Mouse (Mus musculus) lung, embryonic 15.5 days (tissue): ENCODE data around the gene Aox1. TPM values are rescaled to one million over a fixed set of nuclear protein-coding genes. Genes with fewer than 3 reads are reported as not detected.
A peak's percentile ranks its signal among the peaks of the same experiment; 100 is the strongest.
"Not testable (repeated sequence)": the region's sequence is repeated elsewhere in the genome, so short reads cannot be mapped to it uniquely, and the experiment has no call there.

Experiments used
- ATAC-seq: fragments of 200-750 bp; cut with Nextera tagmentation; 2 replicates; pipeline ENCODE4 v1.8.0; 2017; ENCODE audit warnings: moderate number of reproducible peaks, borderline replicate concordance; ENCODE audit not compliant: low FRiP score, low TSS enrichment; ENCODE audit errors: extremely low read depth
- H3K27ac ChIP-seq: fragments of 300-500 bp; sonication (generic); 2 replicates; pipeline ENCODE4 v1.5.1; 2015; ENCODE audit warnings: moderate library complexity, mild to moderate bottlenecking, inconsistent platforms
- H3K27me3 ChIP-seq: fragments of 300-500 bp; sonication (generic); 2 replicates; pipeline ENCODE4 v1.6.1; 2015; ENCODE audit warnings: inconsistent platforms
- H3K36me3 ChIP-seq: fragments of 300-500 bp; sonication (generic); 2 replicates; pipeline ENCODE4 v1.6.1; 2015; ENCODE audit warnings: inconsistent platforms
- H3K4me1 ChIP-seq: fragments of 300-500 bp; sonication (generic); 2 replicates; pipeline ENCODE4 v1.6.1; 2015; ENCODE audit warnings: inconsistent platforms
- H3K4me2 ChIP-seq: fragments of 300-500 bp; sonication (generic); 2 replicates; pipeline ENCODE4 v1.6.1; 2015; ENCODE audit warnings: inconsistent platforms, mild to moderate bottlenecking, moderate library complexity
- H3K4me3 ChIP-seq: fragments of 300-500 bp; sonication (generic); 2 replicates; pipeline ENCODE4 v1.5.1; 2015; ENCODE audit warnings: mild to moderate bottlenecking, inconsistent platforms
- H3K9ac ChIP-seq: fragments of 300-500 bp; sonication (generic); 2 replicates; pipeline ENCODE4 v1.6.1; 2015; ENCODE audit warnings: inconsistent platforms
- H3K9me3 ChIP-seq: fragments of 300-500 bp; sonication (generic); 2 replicates; pipeline ENCODE4 v1.6.1; 2016; ENCODE audit warnings: inconsistent platforms
- WGBS: fragments of 180-500 bp; shearing (Covaris S2); methylation state at CpG from one replicate; pipeline ENCODE4 v1.1.7; 2015; 5-methylcytosine and 5-hydroxymethylcytosine counted together
- polyA plus RNA-seq: library from polyadenylated mRNA; unstranded; fragments of >200 nt; fragmentation: Nextera tagmentation; extraction: Ambion mirVana; gene quantifications from 2 replicates; pipeline ENCODE4 v1.2.1, GENCODE M21; 2015

Aox1 gene
- polyA plus RNA-seq, 1 experiment from 2014 or later, result 0.77 TPM

- H3K4me1 ChIP-seq, H3K36me3 ChIP-seq, H3K4me2 ChIP-seq, H3K27me3 ChIP-seq, H3K27ac ChIP-seq, ATAC-seq, H3K9ac ChIP-seq, H3K4me3 ChIP-seq, H3K9me3 ChIP-seq: not testable (repeated sequence)
- WGBS, result 90% methylated on average over 9 of the region's 9 CpGs
These were observed 7.6 kb downstream of the Aox1 start for GRCm38 (mm10) chr1:58037306-58037705.

- no peak overlapping the region for H3K4me2 ChIP-seq
- no peaks in the 10 kb centered on the region for H3K27me3 ChIP-seq
- H3K27ac ChIP-seq, result no peak overlapping the region
- 58% methylated on average over 3 of the region's 3 CpGs for WGBS
- H3K4me1 ChIP-seq, result no peaks in the 10 kb centered on the region
- no peaks in the 10 kb centered on the region for H3K9me3 ChIP-seq
- no peak overlapping the region for H3K4me3 ChIP-seq
- no peak for ATAC-seq
- no peaks in the 10 kb centered on the region for H3K36me3 ChIP-seq
- H3K9ac ChIP-seq, result no peak overlapping the region
These were observed 15.3 kb downstream of the Aox1 start for GRCm38 (mm10) chr1:58045076-58045475.

GRCm38 (mm10) chr1:58045546-58045945, 15.8 kb downstream of the Aox1 start:
- H3K27me3 ChIP-seq, result no peaks in the 10 kb centered on the region
- H3K4me3 ChIP-seq, result no peak overlapping the region
- no peak overlapping the region for H3K9ac ChIP-seq
- no peak for ATAC-seq
- no peak overlapping the region for H3K27ac ChIP-seq
- no peaks in the 10 kb centered on the region for H3K36me3 ChIP-seq
- no peaks in the 10 kb centered on the region for H3K4me1 ChIP-seq
- no peaks in the 10 kb centered on the region for H3K9me3 ChIP-seq
- 62% methylated on average over 5 of the region's 5 CpGs for WGBS
- no peak overlapping the region for H3K4me2 ChIP-seq

GRCm38 (mm10) chr1:58046721-58047290, 17.1 kb downstream of the Aox1 start:
- Histone ChIP-seq H3K9ac (no peak overlapping the region), H3K4me2 (no peak overlapping the region), H3K9me3 (no peaks in the 10 kb centered on the region), H3K36me3 (no peaks in the 10 kb centered on the region), H3K4me1 (no peaks in the 10 kb centered on the region), H3K27ac (no peak overlapping the region), H3K4me3 (no peak overlapping the region), H3K27me3 (no peaks in the 10 kb centered on the region)
- 55% methylated on average over 3 of the region's 3 CpGs for WGBS
- no peak for ATAC-seq

GRCm38 (mm10) chr1:58049126-58049525, 19.4 kb downstream of the Aox1 start:
- WGBS, result 82% methylated on average over 5 of the region's 5 CpGs
- H3K4me3 ChIP-seq, result no peak overlapping the region
- ATAC-seq, result no peak
- H3K9ac ChIP-seq, result no peak overlapping the region
- no peak overlapping the region for H3K27ac ChIP-seq
- H3K4me1 ChIP-seq, result peaks cover 6% of the 10 kb centered on the region; the same call in 1 of the 2 replicates
- no peaks in the 10 kb centered on the region for H3K9me3 ChIP-seq
- H3K36me3 ChIP-seq, result no peaks in the 10 kb centered on the region
- H3K4me2 ChIP-seq, result no peak overlapping the region
- no peaks in the 10 kb centered on the region for H3K27me3 ChIP-seq

GRCm38 (mm10) chr1:58055598-58055997, 25.9 kb downstream of the Aox1 start:
- peaks cover 37% of the 10 kb centered on the region for H3K4me1 ChIP-seq
- H3K4me2 ChIP-seq, result no peak overlapping the region
- ATAC-seq, result no peak
- no peak overlapping the region for H3K4me3 ChIP-seq
- H3K27me3 ChIP-seq, result no peaks in the 10 kb centered on the region
- no peak overlapping the region for H3K27ac ChIP-seq
- 82% methylated on average over 11 of the region's 11 CpGs for WGBS
- no peaks in the 10 kb centered on the region for H3K9me3 ChIP-seq
- H3K36me3 ChIP-seq, result no peaks in the 10 kb centered on the region
- H3K9ac ChIP-seq, result no peak overlapping the region

- Histone ChIP-seq H3K9me3 (no peaks in the 10 kb centered on the region), H3K4me3 (no peak overlapping the region), H3K4me1 (peaks cover 37% of the 10 kb centered on the region), H3K27me3 (no peaks in the 10 kb centered on the region), H3K36me3 (no peaks in the 10 kb centered on the region), H3K4me2 (peak overlapping the region; percentile 38), H3K27ac (peak overlapping the region; percentile 81), H3K9ac (no peak overlapping the region)
- 44% methylated on average over 13 of the region's 13 CpGs for WGBS
- ATAC-seq, result peak; percentile 68
These were observed 26.5 kb downstream of the Aox1 start for GRCm38 (mm10) chr1:58056074-58056807.

- H3K9me3 ChIP-seq, result no peaks in the 10 kb centered on the region
- H3K4me3 ChIP-seq, result no peak overlapping the region
- no peak overlapping the region for H3K9ac ChIP-seq
- ATAC-seq, result peak; percentile 94
- 39% methylated on average over 11 of the region's 11 CpGs for WGBS
- H3K4me1 ChIP-seq, result peaks cover 37% of the 10 kb centered on the region
- H3K27ac ChIP-seq, result peak overlapping the region; percentile 81
- H3K4me2 ChIP-seq, result peak overlapping the region; percentile 38
- no peaks in the 10 kb centered on the region for H3K27me3 ChIP-seq
- no peaks in the 10 kb centered on the region for H3K36me3 ChIP-seq
These were observed 27.2 kb downstream of the Aox1 start for GRCm38 (mm10) chr1:58056939-58057338.

- no peaks in the 10 kb centered on the region for H3K9me3 ChIP-seq
- no peak overlapping the region for H3K27ac ChIP-seq
- no peak for ATAC-seq
- no peak overlapping the region for H3K4me3 ChIP-seq
- no peaks in the 10 kb centered on the region for H3K36me3 ChIP-seq
- H3K4me2 ChIP-seq, result no peak overlapping the region
- WGBS, result 86% methylated on average over 4 of the region's 4 CpGs
- peaks cover 34% of the 10 kb centered on the region for H3K4me1 ChIP-seq
- H3K9ac ChIP-seq, result no peak overlapping the region
- H3K27me3 ChIP-seq, result no peaks in the 10 kb centered on the region
These were observed 29.1 kb downstream of the Aox1 start for GRCm38 (mm10) chr1:58058846-58059245.

- no peak for ATAC-seq
- Histone ChIP-seq H3K36me3 (no peaks in the 10 kb centered on the region), H3K9ac (no peak overlapping the region), H3K9me3 (no peaks in the 10 kb centered on the region), H3K4me1 (peaks cover 12% of the 10 kb centered on the region), H3K4me3 (no peak overlapping the region), H3K27ac (no peak overlapping the region), H3K27me3 (no peaks in the 10 kb centered on the region), H3K4me2 (no peak overlapping the region)
- 89% methylated on average over 7 of the region's 7 CpGs for WGBS
These were observed 32.4 kb downstream of the Aox1 start for GRCm38 (mm10) chr1:58062131-58062530.

- H3K4me2 ChIP-seq, result no peak overlapping the region
- H3K27me3 ChIP-seq, result no peaks in the 10 kb centered on the region
- H3K36me3 ChIP-seq, result no peaks in the 10 kb centered on the region
- H3K4me1 ChIP-seq, result no peaks in the 10 kb centered on the region
- no peak overlapping the region for H3K4me3 ChIP-seq
- no peaks in the 10 kb centered on the region for H3K9me3 ChIP-seq
- H3K9ac ChIP-seq, result no peak overlapping the region
- H3K27ac ChIP-seq, result no peak overlapping the region
- no peak for ATAC-seq
- 78% methylated on average over 5 of the region's 5 CpGs for WGBS
These were observed 35.4 kb downstream of the Aox1 start for GRCm38 (mm10) chr1:58065151-58065550.

GRCm38 (mm10) chr1:58065606-58066005, 35.9 kb downstream of the Aox1 start:
- no peaks in the 10 kb centered on the region for H3K27me3 ChIP-seq
- no peak overlapping the region for H3K4me2 ChIP-seq
- H3K4me1 ChIP-seq, result no peaks in the 10 kb centered on the region
- no peak overlapping the region for H3K9ac ChIP-seq
- H3K4me3 ChIP-seq, result no peak overlapping the region
- 59% methylated on average over 3 of the region's 3 CpGs for WGBS
- no peak overlapping the region for H3K27ac ChIP-seq
- H3K36me3 ChIP-seq, result no peaks in the 10 kb centered on the region
- ATAC-seq, result no peak
- no peaks in the 10 kb centered on the region for H3K9me3 ChIP-seq
